Mouse (Mus musculus) liver, postnatal 0 days (tissue): ENCODE measurements around the gene Tjp1.

Experiments used
- CTCF ChIP-seq: sonication (generic); IDR thresholded peaks from 2 replicates; pipeline ENCODE4 v1.5.1; 2016; ENCODE audit warnings: antibody characterized with exemption, low read depth
- EP300 ChIP-seq: IDR thresholded peaks from 2 replicates; pipeline ENCODE4 v1.6.1; 2016; ENCODE audit warnings: antibody characterized with exemption, low read depth, mild to moderate bottlenecking

GRCm38 (mm10) chr7:65463438-65463837 lies 64.1 kb downstream of the Tjp1 start:
- TF ChIP-seq CTCF (no peak), EP300 (no peak)
